Mouse (Mus musculus) hindbrain, embryonic 10.5 days (tissue): ENCODE data around the gene Nsg1. TPM values are rescaled to one million over a fixed set of nuclear protein-coding genes. Genes with fewer than 3 reads are reported as not detected.

ENCODE experiments used
- DNase-seq: peaks from one replicate; pipeline ENCODE4 v3.0.0-alpha.2; 2017; ENCODE audit warnings: low spot score
- H3K27ac ChIP-seq: fragments of 300-500 bp; sonication (generic); 2 replicates; pipeline ENCODE4 v1.5.1; 2016; ENCODE audit warnings: mild to moderate bottlenecking, moderate library complexity
- H3K27me3 ChIP-seq: fragments of 300-500 bp; sonication (generic); 2 replicates; pipeline ENCODE4 v1.6.1; 2016; ENCODE audit warnings: mild to moderate bottlenecking; ENCODE audit not compliant: poor library complexity, insufficient read depth, severe bottlenecking
- H3K36me3 ChIP-seq: fragments of 300-500 bp; sonication (generic); 2 replicates; pipeline ENCODE4 v1.6.1; 2016; ENCODE audit warnings: mild to moderate bottlenecking, moderate library complexity
- H3K4me1 ChIP-seq: fragments of 300-500 bp; sonication (generic); replicated peaks from 2 replicates; pipeline ENCODE4 v1.6.1; 2016; ENCODE audit warnings: mild to moderate bottlenecking
- H3K4me3 ChIP-seq: fragments of 300-500 bp; sonication (generic); 2 replicates; pipeline ENCODE4 v1.5.1; 2016; ENCODE audit warnings: mild to moderate bottlenecking, moderate library complexity
- H3K9me3 ChIP-seq: fragments of 300-500 bp; sonication (generic); 2 replicates; pipeline ENCODE4 v1.6.1; 2016; ENCODE audit warnings: mild to moderate bottlenecking, moderate library complexity
- WGBS: fragments of 180-500 bp; shearing (Covaris S2); methylation state at CpG from one replicate; pipeline ENCODE4 v1.1.7; 2016; 5-methylcytosine and 5-hydroxymethylcytosine counted together
- polyA plus RNA-seq: library from polyadenylated mRNA; unstranded; fragments of >200 nt; fragmentation: Nextera tagmentation; extraction: Ambion mirVana; gene quantifications from 2 replicates; pipeline ENCODE4 v1.2.1, GENCODE M21; 2016

The Nsg1 gene
- polyA plus RNA-seq, 1 experiment from 2014 or later = 224 TPM

GRCm38 (mm10) chr5:38091046-38091965, 68.4 kb downstream of the Nsg1 start:
- no peak overlapping the region for H3K4me3 ChIP-seq
- no peaks in the 10 kb centered on the region for H3K9me3 ChIP-seq
- DNase-seq = no peak
- no peaks in the 10 kb centered on the region for H3K36me3 ChIP-seq
- H3K4me1 ChIP-seq = peaks cover 13% of the 10 kb centered on the region; the same call in 1 of the 2 replicates
- WGBS = 74% methylated on average over 8 of the region's 8 CpGs
- H3K27me3 ChIP-seq = no peaks in the 10 kb centered on the region
- H3K27ac ChIP-seq = no peak overlapping the region

- peaks cover 20% of the 10 kb centered on the region for H3K4me1 ChIP-seq
- 56% methylated on average over 3 of the region's 3 CpGs for WGBS
- H3K9me3 ChIP-seq = no peaks in the 10 kb centered on the region
- no peak overlapping the region for H3K4me3 ChIP-seq
- H3K36me3 ChIP-seq = no peaks in the 10 kb centered on the region
- H3K27me3 ChIP-seq = no peaks in the 10 kb centered on the region
- DNase-seq = no peak
- H3K27ac ChIP-seq = no peak overlapping the region
Measured at GRCm38 (mm10) chr5:38090581-38090980, 69.1 kb downstream of the Nsg1 start.

GRCm38 (mm10) chr5:38090111-38090510, 69.6 kb downstream of the Nsg1 start:
- 77% methylated on average over 3 of the region's 3 CpGs for WGBS
- no peak overlapping the region for H3K27ac ChIP-seq
- peaks cover 25% of the 10 kb centered on the region for H3K4me1 ChIP-seq
- DNase-seq = no peak
- H3K9me3 ChIP-seq = no peaks in the 10 kb centered on the region
- H3K27me3 ChIP-seq = no peaks in the 10 kb centered on the region
- no peak overlapping the region for H3K4me3 ChIP-seq
- no peaks in the 10 kb centered on the region for H3K36me3 ChIP-seq

Other genes starting within 250 kb of the Nsg1 start
- 52.0 and 52.7 TPM in 2 replicates for gene Stx18, start 121.2 kb downstream of the Nsg1 start, polyA plus RNA-seq
- gene Zbtb49, start 60.5 kb upstream of the Nsg1 start, polyA plus RNA-seq = 16.4 and 19.4 TPM in 2 replicates
- gene Lyar, start 60.6 kb upstream of the Nsg1 start, polyA plus RNA-seq = 101 and 148 TPM in 2 replicates
- gene Tmem128, start 100.3 kb upstream of the Nsg1 start, polyA plus RNA-seq = 81.7 and 93.4 TPM in 2 replicates
- 0.06 and 0.07 TPM in 2 replicates for gene Otop1, start 116.1 kb upstream of the Nsg1 start, polyA plus RNA-seq
- not detected in 2 replicates for gene Drd5, start 159.5 kb upstream of the Nsg1 start, polyA plus RNA-seq